Comparison of ENCODE assay signal across 24 mouse cellular contexts in the genomic region with DNA sequence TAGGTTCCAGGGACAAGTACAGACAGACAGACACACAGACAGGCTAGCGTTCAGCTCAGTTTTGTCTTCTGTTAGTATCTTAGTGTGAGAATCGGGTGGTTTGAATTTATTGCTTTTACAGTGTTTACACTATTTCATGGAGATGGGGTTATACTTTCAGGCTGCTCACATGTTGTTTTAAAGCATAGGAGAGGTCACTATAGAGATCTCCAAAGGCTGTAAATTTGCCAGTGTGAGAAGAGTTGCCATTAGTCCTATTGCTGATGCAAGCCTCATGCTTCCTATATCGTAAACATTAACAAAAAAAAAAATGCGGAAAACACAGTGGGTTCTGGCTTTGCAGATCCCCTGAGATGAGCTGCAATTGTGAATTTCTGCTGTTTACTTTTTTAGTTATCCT.
A peak's percentile ranks its signal among the peaks of the same experiment; 100 is the strongest.
DNase-seq lines count a peak whose midpoint lies in the region; ATAC-seq and TF ChIP-seq lines count a peak whose summit lies in the region.
"Had no signal": no experiment of that assay in that cellular context is flagged by ENCODE, and none has a peak within 500 bp of the region (broad histone marks: within the 10 kb centered on the region; RNA-seq: fewer than 3 reads in every experiment).

No protein-coding gene starts in this region.

- no peaks in the 10 kb centered on the region for H3K4me1 ChIP-seq in heart, adult 2 months (ENCODE audit: control insufficient read depth, insufficient read depth, low read length)
- H3K4me1 ChIP-seq in kidney, embryonic 15.5 days = peaks cover 5% of the 10 kb centered on the region; the same call in 1 of the 2 replicates
- H3K4me1 ChIP-seq in kidney, postnatal 0 days (replicated peaks; ENCODE audit: insufficient read depth, low read length) = no peaks in the 10 kb centered on the region
- H3K4me1 ChIP-seq: embryonic facial prominence, embryonic 12.5 days; forebrain, embryonic 13.5 days; forebrain, embryonic 15.5 days had no signal

- 88% methylated on average over 4 of the region's 4 CpGs for WGBS in heart, adult 2 months
- 49% methylated on average over 4 of the region's 4 CpGs for WGBS in kidney, embryonic 15.5 days
- WGBS in kidney, postnatal 0 days = 50% methylated on average over 4 of the region's 4 CpGs

- H3K27ac ChIP-seq in heart, adult 2 months = no peak overlapping the region
- no peak overlapping the region for H3K27ac ChIP-seq in kidney, embryonic 15.5 days
- no peak overlapping the region for H3K27ac ChIP-seq in kidney, postnatal 0 days
- H3K27ac ChIP-seq: embryonic facial prominence, embryonic 10.5 days; embryonic facial prominence, embryonic 12.5 days; forebrain, embryonic 13.5 days; forebrain, embryonic 15.5 days had no signal

- no peak overlapping the region for H3K9ac ChIP-seq in heart, adult 2 months (ENCODE audit: low read depth, low read length)
- no peak overlapping the region for H3K9ac ChIP-seq in kidney, embryonic 15.5 days
- no peak overlapping the region for H3K9ac ChIP-seq in kidney, postnatal 0 days (ENCODE audit: low read depth, low read length)
- H3K9ac ChIP-seq: embryonic facial prominence, embryonic 12.5 days; forebrain, embryonic 13.5 days; forebrain, embryonic 15.5 days had no signal

- H3K36me3 ChIP-seq in heart, adult 2 months (ENCODE audit: control insufficient read depth, insufficient read depth, low read length) = no peaks in the 10 kb centered on the region
- no peaks in the 10 kb centered on the region for H3K36me3 ChIP-seq in kidney, embryonic 15.5 days
- H3K36me3 ChIP-seq in kidney, postnatal 0 days (ENCODE audit: insufficient read depth, low read length) = no peaks in the 10 kb centered on the region
- H3K36me3 ChIP-seq: embryonic facial prominence, embryonic 10.5 days; embryonic facial prominence, embryonic 12.5 days; forebrain, embryonic 15.5 days; G1E had no signal

- intact Hi-C loops in heart, adult 2 months (cut with DNase I) = no loop called here

- no peak for TF ChIP-seq CTCF in heart, adult 2 months (IDR thresholded peaks at IDR 0.05)
- TF ChIP-seq CTCF in kidney, postnatal 0 days (IDR thresholded peaks at IDR 0.05; ENCODE audit: low read depth) = no peak

- no peaks in the 10 kb centered on the region for H3K27me3 ChIP-seq in heart, adult 2 months (ENCODE audit: control insufficient read depth, insufficient read depth, low read length)
- no peaks in the 10 kb centered on the region for H3K27me3 ChIP-seq in kidney, embryonic 15.5 days
- H3K27me3 ChIP-seq in kidney, postnatal 0 days (ENCODE audit: insufficient read depth, low read length) = no peaks in the 10 kb centered on the region
- H3K27me3 ChIP-seq: CH12.LX; embryonic facial prominence, embryonic 12.5 days; forebrain, embryonic 13.5 days; forebrain, embryonic 15.5 days had no signal

- no peak for TF ChIP-seq EP300 in heart, adult 2 months (IDR thresholded peaks at IDR 0.05; ENCODE audit: insufficient read depth, low read depth, low read length)

- 0 out of 2 replicates have a peak, but pooled peaks have one; percentile 33 for ATAC-seq in kidney, embryonic 15.5 days (replicated peaks; ENCODE audit: low FRiP score)
- ATAC-seq in kidney, postnatal 0 days (replicated peaks; ENCODE audit: low FRiP score, low read depth) = no peak
- ATAC-seq: activated CD4-positive, CD25-positive, alpha-beta regulatory T cell, adult 4 months; CD4-positive, CD25-positive, alpha-beta regulatory T cell, adult 4 months; forebrain, embryonic 13.5 days; forebrain, embryonic 15.5 days; Patski had no signal

- TF ChIP-seq POLR2A in heart, adult 2 months (IDR thresholded peaks at IDR 0.05; ENCODE audit: insufficient read depth, low read depth, low read length) = no peak

- no peak overlapping the region for H3K4me2 ChIP-seq in kidney, embryonic 15.5 days
- no peak overlapping the region for H3K4me2 ChIP-seq in kidney, postnatal 0 days (ENCODE audit: low read length)
- H3K4me2 ChIP-seq: embryonic facial prominence, embryonic 12.5 days; forebrain, embryonic 13.5 days; forebrain, embryonic 15.5 days had no signal

- H3K4me3 ChIP-seq in heart, adult 2 months = no peak overlapping the region
- no peak overlapping the region for H3K4me3 ChIP-seq in kidney, embryonic 15.5 days (replicated peaks)
- H3K4me3 ChIP-seq in kidney, postnatal 0 days (replicated peaks; ENCODE audit: low read depth, low read length) = no peak overlapping the region
- H3K4me3 ChIP-seq: embryonic facial prominence, embryonic 10.5 days; embryonic facial prominence, embryonic 12.5 days; forebrain, embryonic 13.5 days; forebrain, embryonic 15.5 days had no signal

- DNase-seq in heart, adult 11 months = peak; percentile 17
- no peak for DNase-seq in heart, adult 2 months
- no peak for DNase-seq in kidney, adult 11 months
- DNase-seq in kidney, postnatal 0 days (ENCODE audit: low spot score) = peak; percentile 72
- DNase-seq in kidney, adult 9 months = no peak
- DNase-seq: adrenal gland, adult 8-10 months; adrenal gland, postnatal 14 days; adrenal gland, postnatal 36 days; B cell, adult 2 months; cerebellum, adult 11-12 months; cerebellum, adult 2 months; cerebellum, adult 9-10 months; cerebellum, postnatal 10 days; cerebellum, postnatal 25 days had no signal

- H3K79me2 ChIP-seq in heart, adult 2 months (replicated peaks; ENCODE audit: control insufficient read depth, insufficient read depth, low read length) = no peaks in the 10 kb centered on the region

- no peaks in the 10 kb centered on the region for H3K9me3 ChIP-seq in kidney, embryonic 15.5 days (replicated peaks)
- H3K9me3 ChIP-seq in kidney, postnatal 0 days (replicated peaks; ENCODE audit: low read length) = no peaks in the 10 kb centered on the region
- H3K9me3 ChIP-seq: embryonic facial prominence, embryonic 10.5 days; embryonic facial prominence, embryonic 12.5 days; forebrain, embryonic 13.5 days; forebrain, embryonic 15.5 days; G1E had no signal

Comparison
In these comparisons a context has a peak if more than half of its experiments do, and no peak if none do; other contexts are left out.
1. DNase-seq: peak in heart, adult 11 months (single experiment) and kidney, postnatal 0 days (single experiment); none in heart, adult 2 months (0 of 2), kidney, adult 11 months (single experiment) and kidney, adult 9 months (single experiment).